Mouse (Mus musculus): Measurements from ENCODE around the gene Cped1.

The Cped1 gene

GRCm38 (mm10) chr6:22123332-22123731 lies 137.6 kb downstream of the Cped1 start:
- no peak for TF ChIP-seq GATA4 (IDR thresholded peaks at IDR 0.05; ENCODE audit: insufficient replicate concordance, low read length)

- no peak for TF ChIP-seq GATA4 (IDR thresholded peaks at IDR 0.05; ENCODE audit: insufficient replicate concordance, low read length)
Observed at GRCm38 (mm10) chr6:22135038-22135631, 149.4 kb downstream of the Cped1 start.

- no peak for TF ChIP-seq GATA4 (IDR thresholded peaks at IDR 0.05; ENCODE audit: insufficient replicate concordance, low read length)
Observed at GRCm38 (mm10) chr6:22136805-22137204, 151.1 kb downstream of the Cped1 start.

GRCm38 (mm10) chr6:22140786-22141185 lies 155.1 kb downstream of the Cped1 start:
- no peak for TF ChIP-seq GATA4 (IDR thresholded peaks at IDR 0.05; ENCODE audit: insufficient replicate concordance, low read length)

- no peak for TF ChIP-seq GATA4 (IDR thresholded peaks at IDR 0.05; ENCODE audit: insufficient replicate concordance, low read length)
Observed at GRCm38 (mm10) chr6:22147236-22147635, 161.5 kb downstream of the Cped1 start.

- peak; percentile 69; the same call in 1 of the 2 replicates for TF ChIP-seq GATA4 (IDR thresholded peaks at IDR 0.05; ENCODE audit: insufficient replicate concordance, low read length)
Observed at GRCm38 (mm10) chr6:22148511-22148910, 162.8 kb downstream of the Cped1 start.

GRCm38 (mm10) chr6:22157461-22157860 lies 171.7 kb downstream of the Cped1 start:
- TF ChIP-seq GATA4 (IDR thresholded peaks at IDR 0.05; ENCODE audit: insufficient replicate concordance, low read length) = no peak

- no peak for TF ChIP-seq GATA4 (IDR thresholded peaks at IDR 0.05; ENCODE audit: insufficient replicate concordance, low read length)
Observed at GRCm38 (mm10) chr6:22161944-22162343, 176.2 kb downstream of the Cped1 start.

- TF ChIP-seq GATA4 (IDR thresholded peaks at IDR 0.05; ENCODE audit: insufficient replicate concordance, low read length) = no peak
Observed at GRCm38 (mm10) chr6:22168388-22168787, 182.7 kb downstream of the Cped1 start.

GRCm38 (mm10) chr6:22178721-22179295 lies 193.1 kb downstream of the Cped1 start:
- TF ChIP-seq GATA4 (IDR thresholded peaks at IDR 0.05; ENCODE audit: insufficient replicate concordance, low read length) = no peak

- no peak for TF ChIP-seq GATA4 (IDR thresholded peaks at IDR 0.05; ENCODE audit: insufficient replicate concordance, low read length)
Observed at GRCm38 (mm10) chr6:22180316-22180715, 194.6 kb downstream of the Cped1 start.

GRCm38 (mm10) chr6:22186967-22187366 lies 201.3 kb downstream of the Cped1 start:
- TF ChIP-seq GATA4 (IDR thresholded peaks at IDR 0.05; ENCODE audit: insufficient replicate concordance, low read length) = no peak

- no peak for TF ChIP-seq GATA4 (IDR thresholded peaks at IDR 0.05; ENCODE audit: insufficient replicate concordance, low read length)
Observed at GRCm38 (mm10) chr6:22189346-22190335, 203.9 kb downstream of the Cped1 start.

GRCm38 (mm10) chr6:22198603-22199002 lies 212.9 kb downstream of the Cped1 start:
- no peak for TF ChIP-seq GATA4 (IDR thresholded peaks at IDR 0.05; ENCODE audit: insufficient replicate concordance, low read length)

GRCm38 (mm10) chr6:22199473-22199872 lies 213.8 kb downstream of the Cped1 start:
- TF ChIP-seq GATA4 (IDR thresholded peaks at IDR 0.05; ENCODE audit: insufficient replicate concordance, low read length) = no peak

GRCm38 (mm10) chr6:22200133-22200532 lies 214.4 kb downstream of the Cped1 start:
- no peak for TF ChIP-seq GATA4 (IDR thresholded peaks at IDR 0.05; ENCODE audit: insufficient replicate concordance, low read length)

Measured in liver, adult (tissue).